23 mouse cellular contexts compared by ENCODE assay signal in the genomic region with DNA sequence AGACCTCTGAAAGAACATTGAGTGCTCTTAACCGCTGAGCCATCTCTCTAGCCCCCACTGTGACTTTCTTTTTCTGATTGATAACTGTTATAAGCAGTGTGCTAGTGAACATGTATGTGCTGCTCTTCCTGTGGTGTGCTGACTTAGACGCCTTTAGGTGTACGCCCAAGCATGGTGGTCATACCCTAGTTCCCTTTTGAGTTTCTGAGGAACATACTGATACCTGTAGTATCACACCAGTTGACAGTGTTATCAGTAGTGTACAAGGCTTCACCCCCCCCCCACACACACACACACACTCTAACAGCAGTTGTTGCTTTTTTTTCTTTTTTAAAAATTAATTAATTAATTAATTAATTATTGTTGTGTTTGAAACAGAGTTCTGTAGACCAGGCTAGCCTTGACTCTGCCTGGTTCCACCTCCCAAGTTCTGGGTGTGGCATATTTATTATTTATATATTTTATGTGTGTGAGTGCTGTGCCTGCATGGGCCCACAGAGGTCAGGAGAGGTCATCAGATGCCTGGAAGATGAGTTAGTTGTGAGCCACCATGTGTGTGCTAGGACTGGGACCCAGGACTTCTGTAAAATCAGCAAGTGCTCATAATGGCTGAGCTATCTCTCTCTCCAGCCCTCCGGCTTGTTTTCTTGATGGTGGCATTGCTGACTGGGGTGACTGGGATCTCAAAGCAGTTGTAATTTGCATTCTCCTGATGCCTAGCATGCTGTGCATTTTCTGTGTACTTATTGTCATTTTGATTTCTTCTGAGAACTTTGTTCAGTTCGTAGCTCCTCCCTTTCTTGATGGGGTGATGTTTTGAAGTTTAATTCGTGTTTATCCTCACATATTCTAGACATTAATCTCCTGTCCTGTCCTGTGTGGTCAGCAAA. TPM values are rescaled to one million over a fixed set of nuclear protein-coding genes. Genes with fewer than 3 reads are reported as not detected.
DNase-seq lines count a peak whose midpoint lies in the region; ATAC-seq and TF ChIP-seq lines count a peak whose summit lies in the region.
"Had no signal": no experiment of that assay in that cellular context is flagged by ENCODE, and none has a peak within 500 bp of the region (broad histone marks: within the 10 kb centered on the region; RNA-seq: fewer than 3 reads in every experiment).

No protein-coding gene starts in this region.

- WGBS in midbrain, embryonic 11.5 days = 80% methylated on average over 6 of the region's 6 CpGs
- WGBS in midbrain, postnatal 0 days = 69% methylated on average over 6 of the region's 6 CpGs

- DNase-seq in midbrain, embryonic 11.5 days (ENCODE audit: low spot score, missing footprints) = peak; percentile 81
- DNase-seq in midbrain, postnatal 0 days (ENCODE audit: low spot score) = no peak
- DNase-seq in ES-CJ7 (ENCODE audit: low read depth, low spot score) (peak; percentile 84), ZHBTc4 (ENCODE audit: low read depth, low spot score) (peak; percentile 83)
- no peak for DNase-seq in cerebellum, adult 18-20 months
- DNase-seq in frontal cortex, postnatal 10 days (ENCODE audit: low spot score in 2 of 2) = no peak
- DNase-seq: adrenal gland, postnatal 10 days; cerebellum, adult 11 months; cerebellum, adult 9-10 months; cerebellum, postnatal 25 days; gastrocnemius, postnatal 10 days; heart, adult 18-20 months; heart, postnatal 14 days; kidney, adult 11 months had no signal

- H3K4me2 ChIP-seq in midbrain, embryonic 11.5 days = no peak overlapping the region
- H3K4me2 ChIP-seq in midbrain, postnatal 0 days (ENCODE audit: low read depth, low read length, poor library complexity, severe bottlenecking) = no peak overlapping the region
- H3K4me2 ChIP-seq: embryonic facial prominence, embryonic 15.5 days; forebrain, embryonic 15.5 days; heart, embryonic 11.5 days; heart, embryonic 15.5 days had no signal

- no peak overlapping the region for H3K27ac ChIP-seq in midbrain, embryonic 11.5 days (ENCODE audit: low read depth, low read length)
- no peak overlapping the region for H3K27ac ChIP-seq in midbrain, postnatal 0 days (ENCODE audit: low read depth, low read length)
- H3K27ac ChIP-seq: embryonic facial prominence, embryonic 15.5 days; forebrain, embryonic 15.5 days; heart, embryonic 15.5 days had no signal

- H3K4me3 ChIP-seq in midbrain, embryonic 11.5 days (ENCODE audit: low read depth, low read length) = no peak overlapping the region
- no peak overlapping the region for H3K4me3 ChIP-seq in midbrain, postnatal 0 days (ENCODE audit: low read depth, low read length)
- peak overlapping the region; percentile 41 for H3K4me3 ChIP-seq in E14TG2a.4 (replicated peaks; ENCODE audit: low read length)
- H3K4me3 ChIP-seq: embryonic facial prominence, embryonic 15.5 days; erythroblast, embryonic 14.5 days; forebrain, embryonic 15.5 days; heart, embryonic 15.5 days had no signal

- ATAC-seq in midbrain, embryonic 11.5 days (ENCODE audit: low FRiP score) = no peak
- ATAC-seq in midbrain, postnatal 0 days (ENCODE audit: low FRiP score) = no peak
- ATAC-seq: forebrain, embryonic 15.5 days; hindbrain, embryonic 16.5 days; inflammation-experienced regulatory T-cells, adult 6 months had no signal

- no peaks in the 10 kb centered on the region for H3K27me3 ChIP-seq in midbrain, embryonic 11.5 days (ENCODE audit: control insufficient read depth, insufficient read depth, low read length)
- no peaks in the 10 kb centered on the region for H3K27me3 ChIP-seq in midbrain, postnatal 0 days (ENCODE audit: insufficient read depth, low read length)
- H3K27me3 ChIP-seq in E14TG2a.4 (ENCODE audit: insufficient read depth, low read length) = no peaks in the 10 kb centered on the region
- H3K27me3 ChIP-seq: CH12.LX; embryonic facial prominence, embryonic 15.5 days; forebrain, embryonic 15.5 days; heart, embryonic 15.5 days had no signal

- no peaks in the 10 kb centered on the region; the same call in 1 of the 2 replicates for H3K9me3 ChIP-seq in midbrain, embryonic 11.5 days (ENCODE audit: control insufficient read depth, low read length)
- no peaks in the 10 kb centered on the region for H3K9me3 ChIP-seq in midbrain, postnatal 0 days (ENCODE audit: low read length)
- no peaks in the 10 kb centered on the region for H3K9me3 ChIP-seq in E14TG2a.4 (ENCODE audit: low read length)
- H3K9me3 ChIP-seq: embryonic facial prominence, embryonic 15.5 days; forebrain, embryonic 15.5 days; heart, embryonic 15.5 days had no signal

- H3K9ac ChIP-seq in midbrain, embryonic 11.5 days (ENCODE audit: low read length) = no peak overlapping the region
- H3K9ac ChIP-seq in midbrain, postnatal 0 days (replicated peaks; ENCODE audit: low read length, poor library complexity, severe bottlenecking) = no peak overlapping the region
- H3K9ac ChIP-seq: embryonic facial prominence, embryonic 15.5 days; forebrain, embryonic 15.5 days; heart, embryonic 15.5 days had no signal

- H3K36me3 ChIP-seq in midbrain, embryonic 11.5 days (ENCODE audit: control insufficient read depth, insufficient read depth, low read length) = no peaks in the 10 kb centered on the region
- no peaks in the 10 kb centered on the region for H3K36me3 ChIP-seq in midbrain, postnatal 0 days (ENCODE audit: insufficient read depth, low read length)
- H3K36me3 ChIP-seq in E14TG2a.4 (ENCODE audit: insufficient read depth, low read length) = no peaks in the 10 kb centered on the region
- H3K36me3 ChIP-seq: embryonic facial prominence, embryonic 15.5 days; forebrain, embryonic 15.5 days; heart, embryonic 15.5 days had no signal

- H3K4me1 ChIP-seq in midbrain, embryonic 11.5 days (ENCODE audit: control insufficient read depth, insufficient read depth, low read length) = no peaks in the 10 kb centered on the region; the same call in 1 of the 2 replicates
- no peaks in the 10 kb centered on the region for H3K4me1 ChIP-seq in midbrain, postnatal 0 days (ENCODE audit: insufficient read depth, low read length)
- peaks cover 95% of the 10 kb centered on the region for H3K4me1 ChIP-seq in E14TG2a.4 (replicated peaks; ENCODE audit: low read depth, low read length)

- no peak for TF ChIP-seq CTCF in midbrain, postnatal 0 days (IDR thresholded peaks at IDR 0.05)
- no peak; the same call in 1 of the 2 replicates for TF ChIP-seq CTCF in E14TG2a.4 (conservative IDR thresholded peaks at IDR 0.05; ENCODE audit: low read length)

RNA-seq across cellular contexts. Expression of gene Prkci, which starts 9.0 kb away (rescaled TPM):
- 37.9 and 41.9 TPM in 2 replicates for polyA plus RNA-seq in midbrain, embryonic 11.5 days (2014; fragmentation: Nextera tagmentation; extraction: Ambion mirVana)
- 47.0 and 56.7 TPM in 2 replicates for total RNA-seq in midbrain, postnatal 0 days (2014; rRNA removed)
- 18.3 and 19.6 TPM in 2 replicates for polyA plus RNA-seq in midbrain, postnatal 0 days (2015; fragmentation: Nextera tagmentation; extraction: Ambion mirVana)

RNA-seq across cellular contexts. Expression of gene Phc3, which starts 35.4 kb away (rescaled TPM):
- polyA plus RNA-seq in midbrain, embryonic 11.5 days (2014; fragmentation: Nextera tagmentation; extraction: Ambion mirVana) = 3.9 and 4.6 TPM in 2 replicates
- 27.0 and 31.5 TPM in 2 replicates for total RNA-seq in midbrain, postnatal 0 days (2014; rRNA removed)
- 5.5 and 6.6 TPM in 2 replicates for polyA plus RNA-seq in midbrain, postnatal 0 days (2015; fragmentation: Nextera tagmentation; extraction: Ambion mirVana)

Comparison
In these comparisons a context has a peak if more than half of its experiments do, and no peak if none do; other contexts are left out.
1. DNase-seq: peak in midbrain, embryonic 11.5 days (single experiment), ES-CJ7 (single experiment) and ZHBTc4 (single experiment); none in midbrain, postnatal 0 days (single experiment), cerebellum, adult 18-20 months (0 of 2) and frontal cortex, postnatal 10 days (0 of 2).